Mouse (Mus musculus) hindbrain, embryonic 13.5 days (tissue): ENCODE data around the gene Nmrk2. TPM values are rescaled to one million over a fixed set of nuclear protein-coding genes. Genes with fewer than 3 reads are reported as not detected.
A peak's percentile ranks its signal among the peaks of the same experiment; 100 is the strongest.

Experiments used
- ATAC-seq: fragments of 200-750 bp; cut with Nextera tagmentation; 2 replicates; pipeline ENCODE4 v1.8.0; 2017; ENCODE audit warnings: moderate TSS enrichment; ENCODE audit not compliant: low FRiP score
- H3K27ac ChIP-seq: fragments of 300-500 bp; sonication (generic); 2 replicates; pipeline ENCODE4 v1.5.1; 2015; ENCODE audit warnings: inconsistent platforms, mild to moderate bottlenecking, moderate library complexity
- H3K27me3 ChIP-seq: fragments of 300-500 bp; sonication (generic); 2 replicates; pipeline ENCODE4 v1.6.1; 2015; ENCODE audit warnings: mild to moderate bottlenecking, inconsistent platforms
- H3K36me3 ChIP-seq: fragments of 300-500 bp; sonication (generic); 2 replicates; pipeline ENCODE4 v1.6.1; 2015; ENCODE audit warnings: mild to moderate bottlenecking, inconsistent platforms
- H3K4me1 ChIP-seq: fragments of 300-500 bp; sonication (generic); replicated peaks from 2 replicates; pipeline ENCODE4 v1.6.1; 2015; ENCODE audit warnings: inconsistent platforms
- H3K4me2 ChIP-seq: fragments of 300-500 bp; sonication (generic); 2 replicates; pipeline ENCODE4 v1.6.1; 2015; ENCODE audit warnings: inconsistent platforms, mild to moderate bottlenecking, moderate library complexity
- H3K4me3 ChIP-seq: fragments of 300-500 bp; sonication (generic); 2 replicates; pipeline ENCODE4 v1.5.1; 2015; ENCODE audit warnings: mild to moderate bottlenecking, inconsistent platforms
- H3K9ac ChIP-seq: fragments of 300-500 bp; sonication (generic); 2 replicates; pipeline ENCODE4 v1.6.1; 2015; ENCODE audit warnings: mild to moderate bottlenecking, inconsistent platforms
- H3K9me3 ChIP-seq: fragments of 300-500 bp; sonication (generic); 2 replicates; pipeline ENCODE4 v1.6.1; 2016; ENCODE audit warnings: inconsistent platforms
- WGBS: fragments of 180-500 bp; shearing (Covaris S2); methylation state at CpG from one replicate; pipeline ENCODE4 v1.1.7; 2015; 5-methylcytosine and 5-hydroxymethylcytosine counted together
- polyA plus RNA-seq: library from polyadenylated mRNA; unstranded; fragments of >200 nt; fragmentation: Nextera tagmentation; extraction: Ambion mirVana; gene quantifications from 2 replicates; pipeline ENCODE4 v1.2.1, GENCODE M21; 2015

Gene Nmrk2
- polyA plus RNA-seq, 1 experiment from 2014 or later, result 0.09 TPM

GRCm38 (mm10) chr10:81168521-81169244 is 33.2 kb downstream of the Nmrk2 start:
- WGBS, result 6% methylated on average over 28 of the region's 29 CpGs
- Histone ChIP-seq H3K36me3 (peaks cover 14% of the 10 kb centered on the region), H3K9me3 (no peaks in the 10 kb centered on the region), H3K4me2 (peak overlapping the region; percentile 87), H3K27me3 (no peaks in the 10 kb centered on the region), H3K27ac (peak overlapping the region; percentile 83), H3K9ac (peak overlapping the region; percentile 72), H3K4me1 (peaks cover 52% of the 10 kb centered on the region), H3K4me3 (peak overlapping the region; percentile 88)
- ATAC-seq, result peak; percentile 22; the same call in 1 of the 2 replicates

GRCm38 (mm10) chr10:81168087-81168431 is 33.8 kb downstream of the Nmrk2 start:
- Histone ChIP-seq H3K4me2 (peak overlapping the region; percentile 87), H3K36me3 (peaks cover 17% of the 10 kb centered on the region), H3K9me3 (no peaks in the 10 kb centered on the region), H3K4me3 (peak overlapping the region; percentile 88), H3K9ac (peak overlapping the region; percentile 72), H3K4me1 (peaks cover 46% of the 10 kb centered on the region), H3K27ac (peak overlapping the region; percentile 83), H3K27me3 (no peaks in the 10 kb centered on the region)
- ATAC-seq, result peak; percentile 55
- WGBS, result 6% methylated on average over 5 of the region's 5 CpGs

DNA sequence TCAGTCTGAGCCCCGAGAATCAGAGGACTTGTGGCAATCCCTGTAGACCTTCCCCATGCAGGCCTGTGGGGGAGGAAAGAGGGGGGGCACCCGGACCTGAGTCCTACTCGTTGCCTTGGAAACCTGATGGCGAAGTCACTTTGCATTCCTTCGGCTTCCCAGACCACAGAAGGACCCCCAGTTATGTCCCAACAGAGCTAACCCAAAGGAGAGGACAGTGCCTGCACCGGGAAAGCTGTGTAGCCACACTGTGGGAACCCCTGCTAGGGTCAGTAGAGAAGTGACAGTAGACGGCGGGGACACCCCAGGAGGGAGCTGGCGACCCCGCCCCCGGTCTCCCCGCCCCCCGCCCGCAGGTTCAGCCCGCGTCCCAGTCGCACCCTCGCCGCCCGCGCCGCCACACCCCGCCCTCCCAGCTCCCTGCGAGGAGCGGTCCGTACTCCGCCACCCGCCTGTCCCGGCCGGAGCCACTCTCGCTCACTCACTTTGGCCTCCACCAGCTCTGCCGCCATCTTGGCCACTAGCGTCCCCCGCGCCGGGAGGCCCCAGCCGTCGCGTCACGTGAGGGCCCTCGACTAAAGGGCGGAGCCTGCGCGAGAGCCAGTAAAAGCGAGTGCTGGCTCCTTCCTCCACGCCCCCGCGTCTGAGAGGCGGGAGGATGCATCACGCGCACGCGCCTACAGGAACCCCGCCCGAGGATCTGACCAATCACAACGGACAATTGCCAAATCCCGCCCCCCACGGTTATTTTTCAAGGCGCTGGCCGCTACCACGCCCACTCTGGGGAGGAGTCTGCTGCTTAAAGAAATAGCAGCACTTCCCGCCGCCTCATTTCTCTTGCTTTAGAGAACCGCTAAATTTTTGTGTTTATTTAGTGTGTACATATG is 34.4 kb downstream of the Nmrk2 start, which contains the start of gene Pias4:
Gene Pias4 (minus strand): TSS at position 724 of the 887 bp plus-strand sequence.
- Histone ChIP-seq H3K27ac (peak within 1 kb of the TSS; percentile 83), H3K27me3 (no peaks in the 10 kb centered on the region), H3K4me2 (peak within 1 kb of the TSS; percentile 87), H3K9ac (peak within 1 kb of the TSS; percentile 85), H3K4me1 (peaks cover 44% of the 10 kb centered on the region), H3K9me3 (no peaks in the 10 kb centered on the region), H3K4me3 (peak within 1 kb of the TSS; percentile 88), H3K36me3 (peaks cover 22% of the 10 kb centered on the region)
- ATAC-seq, result peak; percentile 91
- under 1% methylated on average over 58 of the region's 64 CpGs for WGBS

DNA sequence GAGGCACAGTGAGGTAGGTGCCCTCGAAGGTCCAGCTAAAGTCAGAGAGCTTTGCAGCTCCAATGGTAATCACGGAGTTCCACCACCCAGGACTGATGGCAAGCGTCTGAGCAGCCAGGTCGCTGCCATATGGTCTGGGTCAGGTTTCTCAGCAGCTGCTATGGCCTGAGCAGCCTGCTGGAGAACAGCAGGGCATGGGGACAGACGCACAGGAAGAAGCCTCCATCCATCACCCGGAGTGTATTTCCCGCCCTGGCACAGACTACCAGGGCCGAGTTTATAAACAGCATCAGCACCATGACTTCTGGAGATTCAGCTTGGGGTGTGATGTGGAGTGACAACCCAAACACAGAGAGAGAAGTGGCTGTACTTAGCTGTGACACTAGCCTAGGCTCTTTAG is 36.7 kb downstream of the Nmrk2 start:
- ATAC-seq, result no peak
- H3K4me3 ChIP-seq, result no peak overlapping the region

GRCm38 (mm10) chr10:81162318-81162652 is 39.6 kb downstream of the Nmrk2 start:
- Histone ChIP-seq H3K36me3 (peaks cover 70% of the 10 kb centered on the region), H3K9ac (peak overlapping the region; percentile 9; the same call in 1 of the 2 replicates), H3K9me3 (no peaks in the 10 kb centered on the region), H3K4me3 (no peak overlapping the region), H3K4me1 (peaks cover 45% of the 10 kb centered on the region), H3K27ac (peak overlapping the region; percentile 55; the same call in 1 of the 2 replicates), H3K4me2 (no peak overlapping the region), H3K27me3 (no peaks in the 10 kb centered on the region)
- ATAC-seq, result no peak
- 76% methylated on average over 2 of the region's 2 CpGs for WGBS

More for the DNA sequence above, 36.7 kb downstream of the Nmrk2 start:
- Histone ChIP-seq H3K9ac (peak overlapping the region; percentile 39; the same call in 1 of the 2 replicates), H3K4me2 (no peak overlapping the region), H3K9me3 (no peaks in the 10 kb centered on the region), H3K4me1 (peaks cover 59% of the 10 kb centered on the region), H3K27me3 (no peaks in the 10 kb centered on the region), H3K27ac (no peak overlapping the region), H3K36me3 (peaks cover 45% of the 10 kb centered on the region)
- 83% methylated on average over 8 of the region's 8 CpGs for WGBS

- H3K4me2 ChIP-seq, result no peak overlapping the region
- 74% methylated on average over 8 of the region's 8 CpGs for WGBS
- peaks cover 75% of the 10 kb centered on the region for H3K36me3 ChIP-seq
- no peak overlapping the region for H3K4me3 ChIP-seq
- H3K9ac ChIP-seq, result 0 out of 2 replicates have a peak overlapping the region, but pooled peaks have one; percentile 15
- H3K4me1 ChIP-seq, result peaks cover 42% of the 10 kb centered on the region
- H3K27ac ChIP-seq, result peak overlapping the region; percentile 55
- no peak for ATAC-seq
- H3K27me3 ChIP-seq, result no peaks in the 10 kb centered on the region
- H3K9me3 ChIP-seq, result no peaks in the 10 kb centered on the region
Observed at GRCm38 (mm10) chr10:81161602-81162317, 40.1 kb downstream of the Nmrk2 start.

- Histone ChIP-seq H3K4me2 (no peak overlapping the region), H3K9me3 (no peaks in the 10 kb centered on the region), H3K36me3 (peaks cover 83% of the 10 kb centered on the region), H3K9ac (no peak overlapping the region), H3K4me1 (no peaks in the 10 kb centered on the region), H3K27ac (no peak overlapping the region), H3K4me3 (no peak overlapping the region), H3K27me3 (no peaks in the 10 kb centered on the region)
- ATAC-seq, result no peak
- 83% methylated on average over 6 of the region's 6 CpGs for WGBS
Observed at GRCm38 (mm10) chr10:81154736-81155135, 47.1 kb downstream of the Nmrk2 start.

- Histone ChIP-seq H3K27ac (no peak overlapping the region), H3K4me2 (no peak overlapping the region), H3K4me1 (no peaks in the 10 kb centered on the region), H3K9ac (no peak overlapping the region), H3K36me3 (peaks cover 86% of the 10 kb centered on the region), H3K27me3 (no peaks in the 10 kb centered on the region), H3K4me3 (no peak overlapping the region), H3K9me3 (no peaks in the 10 kb centered on the region)
- no peak for ATAC-seq
- WGBS, result 93% methylated on average over 12 of the region's 12 CpGs
Observed at GRCm38 (mm10) chr10:81154313-81154712, 47.5 kb downstream of the Nmrk2 start.

DNA sequence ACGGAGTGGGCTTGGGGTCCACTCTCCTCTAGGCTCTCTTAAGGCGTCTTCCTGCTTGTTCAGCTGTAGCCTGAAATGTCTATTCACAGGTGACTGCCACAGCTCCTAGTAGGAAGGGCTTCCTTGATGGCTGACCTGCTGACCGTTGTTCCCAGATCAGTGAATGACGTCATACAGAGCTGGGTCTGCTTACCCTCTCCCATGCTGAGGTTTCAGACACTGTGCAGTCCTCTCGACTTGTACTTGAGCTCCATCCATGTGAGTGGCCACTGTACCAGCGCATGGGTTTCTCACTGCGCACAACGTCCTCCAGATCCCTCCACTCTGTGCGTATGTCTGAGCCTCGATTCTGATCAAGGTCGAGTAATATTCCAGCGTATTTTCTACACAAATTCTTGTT is 49.2 kb downstream of the Nmrk2 start:
- ATAC-seq, result no peak
- 79% methylated on average over 12 of the region's 12 CpGs for WGBS
- H3K4me2 ChIP-seq, result no peak overlapping the region

DNA sequence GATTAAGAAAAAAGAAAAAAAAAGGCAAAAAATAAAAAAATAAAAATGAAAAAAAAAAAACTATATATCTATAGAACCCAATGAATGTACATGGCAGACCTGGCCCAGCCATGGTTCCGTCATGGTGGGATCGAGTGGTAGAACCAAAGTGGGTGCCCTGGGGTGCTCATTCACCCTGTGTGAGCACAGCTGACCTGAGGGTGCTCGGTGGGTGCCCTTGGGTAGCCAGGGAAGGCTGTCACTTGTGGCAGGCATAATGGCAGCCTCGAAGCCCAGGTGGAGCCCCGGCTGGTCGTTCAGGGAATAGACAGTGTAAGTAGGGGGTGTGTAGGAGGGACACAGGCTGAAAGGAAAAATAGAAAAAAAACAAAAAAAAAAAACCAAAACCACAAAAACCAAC is 50.6 kb downstream of the Nmrk2 start:
- peaks cover 86% of the 10 kb centered on the region for H3K36me3 ChIP-seq
- H3K27me3 ChIP-seq, result no peaks in the 10 kb centered on the region
- H3K9ac ChIP-seq, result no peak overlapping the region
- H3K4me2 ChIP-seq, result no peak overlapping the region
- H3K4me1 ChIP-seq, result peaks cover 5% of the 10 kb centered on the region; the same call in 1 of the 2 replicates
- H3K27ac ChIP-seq, result no peak overlapping the region
- H3K4me3 ChIP-seq, result no peak overlapping the region
- ATAC-seq, result no peak
- 71% methylated on average over 6 of the region's 6 CpGs for WGBS
- no peaks in the 10 kb centered on the region for H3K9me3 ChIP-seq

More for the DNA sequence above, 49.2 kb downstream of the Nmrk2 start:
- Histone ChIP-seq H3K4me3 (no peak overlapping the region), H3K4me1 (no peaks in the 10 kb centered on the region), H3K27ac (peak overlapping the region; percentile 55), H3K27me3 (no peaks in the 10 kb centered on the region), H3K9ac (no peak overlapping the region), H3K36me3 (peaks cover 86% of the 10 kb centered on the region), H3K9me3 (no peaks in the 10 kb centered on the region)
